Mouse (Mus musculus) kidney, adult 2 months (tissue): Measurements from ENCODE around the gene Dad1.

Experiments used
- CTCF ChIP-seq: fragments of 200-500 bp; conservative IDR thresholded peaks from 2 replicates; pipeline ENCODE4 v1.5.1; 2011; ENCODE audit warnings: low read depth, mild to moderate bottlenecking, control low read depth, low read length, moderate library complexity, mixed read lengths; ENCODE audit not compliant: insufficient read depth, insufficient read length
- POLR2A ChIP-seq: fragments of 200-500 bp; IDR thresholded peaks from one replicate; pipeline ENCODE4 v1.6.1; 2011; ENCODE audit warnings: low read depth, low read length, control low read depth

DNA sequence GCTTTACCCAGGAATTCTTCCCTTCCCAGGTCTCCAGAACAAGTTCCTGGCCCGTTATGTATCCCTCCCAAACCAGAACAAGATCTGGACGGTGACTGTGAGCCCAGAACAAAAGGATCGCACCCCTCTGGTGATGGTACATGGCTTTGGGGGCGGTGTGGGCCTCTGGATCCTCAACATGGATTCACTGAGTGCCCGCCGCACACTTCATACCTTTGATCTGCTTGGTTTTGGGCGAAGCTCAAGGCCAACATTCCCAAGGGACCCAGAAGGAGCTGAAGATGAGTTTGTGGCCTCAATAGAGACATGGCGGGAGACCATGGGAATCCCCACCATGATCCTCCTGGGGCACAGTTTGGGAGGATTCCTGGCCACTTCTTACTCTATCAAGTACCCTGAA is 8.7 kb upstream of the Dad1 start:
- no peak for TF ChIP-seq CTCF
- TF ChIP-seq POLR2A, result no peak
